Mouse (Mus musculus): ENCODE results near the gene 4931406C07Rik.

The 4931406C07Rik gene

GRCm38 (mm10) chr9:15235986-15236385 lies 70.3 kb downstream of the 4931406C07Rik start:
- ChIA-PET CTCF (no interaction called here), POLR2A (interaction anchor here in 2 of 4 experiments (0.6 to 4.5 kb wide), 6 partner anchors 9 to 1793 kb away, joined by 3 to 20 read pairs (median 4); partner anchors contain the start of genes 4931406C07Rik (in 1 of the 2) and Taf1d (in 1 of the 2))

- POLR2A ChIA-PET: no interaction called here
- CTCF ChIA-PET: interaction anchor here in 1 of 4 experiments (1.2 kb wide), 1 partner anchor 12 kb away, joined by 3 read pairs; no protein-coding TSS in a partner anchor
Observed at GRCm38 (mm10) chr9:15233604-15234003, 72.6 kb downstream of the 4931406C07Rik start.

Data from embryonic stem cell, embryonic (primary cell).